Mouse (Mus musculus) neural tube, embryonic 13.5 days (tissue): ENCODE measurements at regions not wholly inside any gene's neighbourhood (a gene's known extent, or its start where the extent isn't known, plus 50 kb on each side); places are given as distances from the start of the nearest gene placed in this dataset.
"Not testable (repeated sequence)": the region's sequence is repeated elsewhere in the genome, so short reads cannot be mapped to it uniquely, and the experiment has no call there.

Experiments used
- ATAC-seq: fragments of 200-750 bp; cut with Nextera tagmentation; 2 replicates; pipeline ENCODE4 v1.8.0; 2017; ENCODE audit warnings: low read depth, mild to moderate bottlenecking, moderate TSS enrichment, moderate library complexity
- H3K27ac ChIP-seq: fragments of 300-500 bp; sonication (generic); replicated peaks from 2 replicates; pipeline ENCODE4 v1.5.1; 2015; ENCODE audit warnings: moderate library complexity, mild to moderate bottlenecking, inconsistent platforms
- H3K27me3 ChIP-seq: fragments of 300-500 bp; sonication (generic); 2 replicates; pipeline ENCODE4 v1.6.1; 2015; ENCODE audit warnings: mild to moderate bottlenecking, inconsistent platforms
- H3K36me3 ChIP-seq: fragments of 300-500 bp; sonication (generic); 2 replicates; pipeline ENCODE4 v1.6.1; 2015; ENCODE audit warnings: mild to moderate bottlenecking, inconsistent platforms
- H3K4me1 ChIP-seq: fragments of 300-500 bp; sonication (generic); replicated peaks from 2 replicates; pipeline ENCODE4 v1.6.1; 2015; ENCODE audit warnings: inconsistent platforms
- H3K4me2 ChIP-seq: fragments of 300-500 bp; sonication (generic); 2 replicates; pipeline ENCODE4 v1.6.1; 2015; ENCODE audit warnings: inconsistent platforms, mild to moderate bottlenecking, moderate library complexity
- H3K4me3 ChIP-seq: fragments of 300-500 bp; sonication (generic); 2 replicates; pipeline ENCODE4 v1.5.1; 2015; ENCODE audit warnings: mild to moderate bottlenecking, inconsistent platforms
- H3K9ac ChIP-seq: fragments of 300-500 bp; sonication (generic); 2 replicates; pipeline ENCODE4 v1.6.1; 2015; ENCODE audit warnings: moderate library complexity, mild to moderate bottlenecking, inconsistent platforms
- H3K9me3 ChIP-seq: fragments of 300-500 bp; sonication (generic); 2 replicates; pipeline ENCODE4 v1.6.1; 2016; ENCODE audit warnings: inconsistent platforms
- WGBS: fragments of 180-500 bp; shearing (Covaris S2); methylation state at CpG from one replicate; pipeline ENCODE4 v1.1.7; 2015; 5-methylcytosine and 5-hydroxymethylcytosine counted together

- not testable (repeated sequence) for ATAC-seq, H3K4me1 ChIP-seq, H3K36me3 ChIP-seq, H3K4me2 ChIP-seq, H3K27ac ChIP-seq, H3K4me3 ChIP-seq, H3K9ac ChIP-seq, H3K27me3 ChIP-seq
- 83% methylated on average over 8 of the region's 8 CpGs for WGBS
- H3K9me3 ChIP-seq, result peaks cover 69% of the 10 kb centered on the region
Observed at GRCm38 (mm10) chrX:31775937-31776336, 59.0 kb upstream of the Btbd35f25 start.

- no peak overlapping the region for H3K4me2 ChIP-seq
- no peaks in the 10 kb centered on the region for H3K36me3 ChIP-seq
- no peaks in the 10 kb centered on the region for H3K4me1 ChIP-seq
- H3K4me3 ChIP-seq, result no peak overlapping the region
- H3K27me3 ChIP-seq, result no peaks in the 10 kb centered on the region
- no peak overlapping the region for H3K9ac ChIP-seq
- ATAC-seq, result no peak
- no peak overlapping the region for H3K27ac ChIP-seq
- H3K9me3 ChIP-seq, result peaks cover 72% of the 10 kb centered on the region
- 88% methylated on average over 3 of the region's 3 CpGs for WGBS
Observed at GRCm38 (mm10) chrX:31775255-31775654, 58.3 kb upstream of the Btbd35f25 start.
